Mouse (Mus musculus) lung, postnatal 4 days (tissue): ENCODE measurements around the gene Hpd.
"Not testable (repeated sequence)": the region's sequence is repeated elsewhere in the genome, so short reads cannot be mapped to it uniquely, and the experiment has no call there.

ENCODE experiments used
- DNase-seq, 2 experiments: peaks; one replicate each; pipeline ENCODE4 v3.0.0; 2021

The Hpd gene

GRCm38 (mm10) chr5:123182651-123183050 is at the start of gene Hpd:
Gene Hpd (minus strand): TSS chr5:123182727.
- DNase-seq: no peak

GRCm38 (mm10) chr5:123232180-123232579 is 49.7 kb upstream of the Hpd start:
- DNase-seq: no peak

GRCm38 (mm10) chr5:123229296-123229695 is 46.8 kb upstream of the Hpd start:
- no peak for DNase-seq

- no peak for DNase-seq
Observed at GRCm38 (mm10) chr5:123228524-123228922, 46.0 kb upstream of the Hpd start.

- DNase-seq: peak; percentile 96 to 97
Observed at GRCm38 (mm10) chr5:123227762-123228523, 45.4 kb upstream of the Hpd start.

- DNase-seq: no peak
Observed at GRCm38 (mm10) chr5:123226851-123227250, 44.3 kb upstream of the Hpd start.

- not testable (repeated sequence) for DNase-seq
Observed at GRCm38 (mm10) chr5:123223861-123224260, 41.3 kb upstream of the Hpd start.

- no peak for DNase-seq
Observed at GRCm38 (mm10) chr5:123223051-123223410, 40.5 kb upstream of the Hpd start.

- DNase-seq: not testable (repeated sequence)
Observed at GRCm38 (mm10) chr5:123222346-123223050, 40.0 kb upstream of the Hpd start.

GRCm38 (mm10) chr5:123203591-123203990 is 21.1 kb upstream of the Hpd start:
- DNase-seq: not testable (repeated sequence)

GRCm38 (mm10) chr5:123202771-123203170 is 20.2 kb upstream of the Hpd start:
- DNase-seq: not testable (repeated sequence)

GRCm38 (mm10) chr5:123201987-123202386 is 19.5 kb upstream of the Hpd start:
- DNase-seq: no peak

GRCm38 (mm10) chr5:123201523-123201892 is 19.0 kb upstream of the Hpd start:
- DNase-seq: no peak

GRCm38 (mm10) chr5:123200816-123201522 is 18.4 kb upstream of the Hpd start:
- DNase-seq: not testable (repeated sequence)

- DNase-seq: no peak
Observed at GRCm38 (mm10) chr5:123198523-123198922, 16.0 kb upstream of the Hpd start.

GRCm38 (mm10) chr5:123196746-123197145 is 14.2 kb upstream of the Hpd start:
- no peak for DNase-seq

- no peak for DNase-seq
Observed at GRCm38 (mm10) chr5:123195500-123196000, 13.0 kb upstream of the Hpd start.

- DNase-seq: no peak
Observed at GRCm38 (mm10) chr5:123194856-123195255, 12.3 kb upstream of the Hpd start.

- no peak for DNase-seq
Observed at GRCm38 (mm10) chr5:123193436-123193835, 10.9 kb upstream of the Hpd start.

- DNase-seq: no peak
Observed at GRCm38 (mm10) chr5:123192606-123193150, 10.2 kb upstream of the Hpd start.

- no peak for DNase-seq
Observed at GRCm38 (mm10) chr5:123191427-123191826, 8.9 kb upstream of the Hpd start.

- DNase-seq: no peak
Observed at GRCm38 (mm10) chr5:123190912-123191311, 8.4 kb upstream of the Hpd start.

- DNase-seq: no peak
Observed at GRCm38 (mm10) chr5:123187306-123187705, 4.8 kb upstream of the Hpd start.
